Mouse (Mus musculus): ENCODE measurements around the gene Cmip. TPM values are rescaled to one million over a fixed set of nuclear protein-coding genes. Genes with fewer than 3 reads are reported as not detected.

Gene Cmip
- 2.5 TPM for polyA plus RNA-seq (2014; fragmentation: Illumina TruSeq; extraction: RNeasy Lipid Tissue Mini Kit (QIAGEN cat#74804); ENCODE audit: low read depth, low replicate concordance)

GRCm38 (mm10) chr8:117257029-117257820, at the start of gene Cmip:
TSS of gene Cmip (plus strand) at chr8:117257064.

GRCm38 (mm10) chr8:117498179-117498914, 241.5 kb downstream of the Cmip start, which contains the start of gene Plcg2:
TSS of gene Plcg2 (plus strand) at chr8:117498291.

Other genes starting within 250 kb of the Cmip start
- gene Pkd1l2, start 174.6 kb upstream of the Cmip start, polyA plus RNA-seq (2014; fragmentation: Illumina TruSeq; extraction: RNeasy Lipid Tissue Mini Kit (QIAGEN cat#74804); ENCODE audit: low read depth, low replicate concordance): not detected
- 2.1 TPM for gene Bco1, start 161.2 kb upstream of the Cmip start, polyA plus RNA-seq (2014; fragmentation: Illumina TruSeq; extraction: RNeasy Lipid Tissue Mini Kit (QIAGEN cat#74804); ENCODE audit: low read depth, low replicate concordance)
- 1.5 TPM for gene Gan, start 98.9 kb upstream of the Cmip start, polyA plus RNA-seq (2014; fragmentation: Illumina TruSeq; extraction: RNeasy Lipid Tissue Mini Kit (QIAGEN cat#74804); ENCODE audit: low read depth, low replicate concordance)
- 2.0 TPM for gene Plcg2, start 241.2 kb downstream of the Cmip start, polyA plus RNA-seq (2014; fragmentation: Illumina TruSeq; extraction: RNeasy Lipid Tissue Mini Kit (QIAGEN cat#74804); ENCODE audit: low read depth, low replicate concordance)

All from kidney, adult 10 weeks (tissue).